ENCODE assay signal across 9 mouse cellular contexts in the genomic region with DNA sequence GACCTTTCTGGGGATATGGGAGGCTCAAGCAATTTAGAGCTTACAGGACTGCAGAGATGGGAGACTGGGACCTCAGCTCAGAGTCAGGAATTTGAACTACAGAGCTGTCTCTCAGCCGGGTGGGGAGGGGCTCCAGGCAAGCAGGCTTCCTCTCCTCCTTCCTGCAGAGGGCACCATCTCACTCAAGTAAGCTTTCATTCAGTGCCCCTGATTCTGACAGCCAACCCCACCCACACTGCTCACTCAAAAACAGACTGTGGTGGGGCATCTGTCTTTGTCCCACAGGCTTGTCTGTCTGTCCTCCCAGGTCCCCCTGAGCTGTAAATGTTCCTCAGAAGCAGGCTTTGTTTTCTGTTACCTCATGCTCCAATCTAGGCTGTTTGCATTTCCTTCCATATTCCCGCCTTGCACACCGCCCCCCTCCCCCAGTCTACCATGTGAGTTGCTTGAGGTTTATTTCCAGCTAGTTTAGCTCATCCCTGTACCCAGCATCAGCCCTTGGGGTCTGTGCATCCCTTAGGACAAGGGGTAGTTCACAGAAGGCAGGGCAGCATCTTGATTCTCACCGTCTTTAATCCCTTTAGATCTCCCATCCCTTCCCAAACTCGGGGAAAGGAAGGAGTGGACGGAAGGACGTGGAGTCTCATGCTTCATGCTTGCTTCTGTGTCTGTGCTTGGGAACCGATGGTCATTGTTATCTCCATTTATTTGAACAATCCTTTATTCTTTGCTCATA.
A peak's percentile ranks its signal among the peaks of the same experiment; 100 is the strongest.
DNase-seq lines count a peak whose midpoint lies in the region; ATAC-seq and TF ChIP-seq lines count a peak whose summit lies in the region.
"Had no signal": no experiment of that assay in that cellular context is flagged by ENCODE, and none has a peak within 500 bp of the region (broad histone marks: within the 10 kb centered on the region; RNA-seq: fewer than 3 reads in every experiment).

No protein-coding gene starts in this region.

- no peak overlapping the region for H3K27ac ChIP-seq in left cerebral cortex, adult 2 months
- H3K27ac ChIP-seq in intestine, postnatal 0 days (ENCODE audit: low read depth, low read length), result no peak overlapping the region
- no peak overlapping the region for H3K27ac ChIP-seq in lung, postnatal 0 days (ENCODE audit: low read length)

- no peaks in the 10 kb centered on the region for H3K9me3 ChIP-seq in intestine, postnatal 0 days (ENCODE audit: control insufficient read depth)
- H3K9me3 ChIP-seq in lung, postnatal 0 days (ENCODE audit: low read length), result no peaks in the 10 kb centered on the region

- H3K4me1 ChIP-seq in intestine, postnatal 0 days (replicated peaks; ENCODE audit: control insufficient read depth, insufficient read depth, low read length), result no peaks in the 10 kb centered on the region
- H3K4me1 ChIP-seq in lung, postnatal 0 days (ENCODE audit: insufficient read depth, low read depth, low read length), result no peaks in the 10 kb centered on the region; the same call in 1 of the 2 replicates

- H3K4me2 ChIP-seq in intestine, postnatal 0 days (replicated peaks; ENCODE audit: low read depth), result no peak overlapping the region
- H3K4me2 ChIP-seq in lung, postnatal 0 days (replicated peaks; ENCODE audit: low read depth, low read length), result no peak overlapping the region

- 45% methylated on average over 8 of the region's 8 CpGs for WGBS in intestine, postnatal 0 days
- WGBS in lung, postnatal 0 days, result 45% methylated on average over 8 of the region's 8 CpGs

- ATAC-seq in intestine, postnatal 0 days, result no peak
- peak; percentile 72 for ATAC-seq in lung, postnatal 0 days

- intact Hi-C loops in left cerebral cortex, adult 2 months (cut with DNase I), result loop anchor here (2.0 to 5.0 kb wide), 3 partner anchors 49 to 371 kb away; a partner anchor contains a TSS
- intact Hi-C loops in left cerebral cortex, postnatal 36 days (cut with DNase I), result loop anchor here (5.0 kb wide), 2 partner anchors 49 to 226 kb away; no protein-coding TSS in a partner anchor
- intact Hi-C loops in gastrocnemius, postnatal 14 days (cut with DNase I; ENCODE audit: low total_unique reads), result loop anchor here (10.0 kb wide), 1 partner anchor 47 kb away; no protein-coding TSS in a partner anchor

- no peak overlapping the region for H3K4me3 ChIP-seq in left cerebral cortex, adult 2 months
- no peak overlapping the region for H3K4me3 ChIP-seq in intestine, postnatal 0 days (ENCODE audit: low read depth, low read length)
- no peak overlapping the region for H3K4me3 ChIP-seq in lung, postnatal 0 days (ENCODE audit: low read depth, low read length)
- H3K4me3 ChIP-seq: myocyte had no signal

- no peak for TF ChIP-seq EP300 in lung, postnatal 0 days (IDR thresholded peaks at IDR 0.05)

- TF ChIP-seq CTCF in left cerebral cortex, adult 2 months (IDR thresholded peaks at IDR 0.05), result peak; percentile 51
- TF ChIP-seq CTCF in intestine, postnatal 0 days (IDR thresholded peaks at IDR 0.05; ENCODE audit: low read depth), result peak; percentile 68
- peak; percentile 68 for TF ChIP-seq CTCF in lung, postnatal 0 days (IDR thresholded peaks at IDR 0.05)

- peak in 1 of 2 experiments; percentile 31 for DNase-seq in left cerebral cortex, adult 2 months (ENCODE audit: extremely low spot score in 1 of 2, low spot score in 2 of 2)
- DNase-seq in left cerebral cortex, postnatal 36 days (ENCODE audit: low spot score in 2 of 2), result no peak
- DNase-seq in adrenal gland, postnatal 10 days, result peak; percentile 64
- peak; percentile 62 for DNase-seq in gastrocnemius, postnatal 14 days
- peak; percentile 83 for DNase-seq in lung, postnatal 0 days (ENCODE audit: low spot score)
- DNase-seq in splenic B cell, adult 2 months (ENCODE audit: low read depth, low spot score), result peak; percentile 29
- no peak for DNase-seq in urinary bladder, postnatal 4 days (ENCODE audit: low spot score in 2 of 2)

- H3K9ac ChIP-seq in intestine, postnatal 0 days (ENCODE audit: low read depth, low read length), result no peak overlapping the region
- no peak overlapping the region for H3K9ac ChIP-seq in lung, postnatal 0 days (replicated peaks; ENCODE audit: low read depth)

- no peaks in the 10 kb centered on the region for H3K27me3 ChIP-seq in intestine, postnatal 0 days (replicated peaks; ENCODE audit: control insufficient read depth, insufficient read depth, low read length)
- no peaks in the 10 kb centered on the region for H3K27me3 ChIP-seq in lung, postnatal 0 days (replicated peaks; ENCODE audit: insufficient read depth, low read length)
- no peaks in the 10 kb centered on the region for H3K27me3 ChIP-seq in splenic B cell, adult 2 months (ENCODE audit: control insufficient read depth, insufficient read depth, low read length, poor library complexity, severe bottlenecking)

- H3K36me3 ChIP-seq in intestine, postnatal 0 days (ENCODE audit: control insufficient read depth, insufficient read depth), result no peaks in the 10 kb centered on the region
- H3K36me3 ChIP-seq in lung, postnatal 0 days (ENCODE audit: insufficient read depth, low read length), result no peaks in the 10 kb centered on the region
- no peaks in the 10 kb centered on the region for H3K36me3 ChIP-seq in splenic B cell, adult 2 months (ENCODE audit: control insufficient read depth, insufficient read depth, low read length, poor library complexity, severe bottlenecking)

Comparison
In these comparisons a context has a peak if more than half of its experiments do, and no peak if none do; other contexts are left out.
1. DNase-seq: peak in adrenal gland, postnatal 10 days (single experiment), gastrocnemius, postnatal 14 days (single experiment), lung, postnatal 0 days (single experiment) and splenic B cell, adult 2 months (single experiment); none in left cerebral cortex, postnatal 36 days (0 of 2) and urinary bladder, postnatal 4 days (0 of 2).
2. Peak in every context shown above with its lines, with median percentiles within 50 percentile points of each other: CTCF ChIP-seq.